Mouse (Mus musculus) forebrain, postnatal 0 days (tissue): ENCODE data around the gene Matn1. TPM values are rescaled to one million over a fixed set of nuclear protein-coding genes. Genes with fewer than 3 reads are reported as not detected.

Experiments
- ATAC-seq: fragments of 200-750 bp; cut with Nextera tagmentation; 2 replicates; pipeline ENCODE4 v1.8.0; 2017; ENCODE audit warnings: mild to moderate bottlenecking, moderate library complexity
- DNase-seq: peaks from one replicate; pipeline ENCODE4 v3.0.0-alpha.2; 2015
- H3K27ac ChIP-seq: fragments of 300-500 bp; sonication (generic); 2 replicates; pipeline ENCODE4 v1.5.1; 2014; ENCODE audit warnings: low read depth, mild to moderate bottlenecking, antibody characterized with exemption, low read length, moderate library complexity, mixed read lengths
- H3K27me3 ChIP-seq: fragments of 300-500 bp; sonication (generic); 2 replicates; pipeline ENCODE4 v1.6.1; 2014; ENCODE audit warnings: mild to moderate bottlenecking, low read length, mixed read lengths; ENCODE audit not compliant: insufficient read depth
- H3K36me3 ChIP-seq: fragments of 300-500 bp; sonication (generic); 2 replicates; pipeline ENCODE4 v1.6.1; 2014; ENCODE audit warnings: mild to moderate bottlenecking, moderate library complexity; ENCODE audit not compliant: insufficient read depth
- H3K4me1 ChIP-seq: fragments of 300-500 bp; sonication (generic); 2 replicates; pipeline ENCODE4 v1.6.1; 2014; ENCODE audit warnings: antibody characterized with exemption; ENCODE audit not compliant: insufficient read depth
- H3K4me2 ChIP-seq: fragments of 300-500 bp; sonication (generic); 2 replicates; pipeline ENCODE4 v1.6.1; 2014; ENCODE audit warnings: low read depth, mild to moderate bottlenecking, moderate library complexity
- H3K4me3 ChIP-seq: fragments of 300-500 bp; sonication (generic); 2 replicates; pipeline ENCODE4 v1.5.1; 2014; ENCODE audit warnings: low read depth, low read length, mixed read lengths
- H3K9ac ChIP-seq: fragments of 300-500 bp; sonication (generic); 2 replicates; pipeline ENCODE4 v1.6.1; 2014; ENCODE audit warnings: mild to moderate bottlenecking
- H3K9me3 ChIP-seq: fragments of 300-500 bp; sonication (generic); 2 replicates; pipeline ENCODE4 v1.6.1; 2016; ENCODE audit warnings: low read length
- CTCF ChIP-seq: sonication (generic); IDR thresholded peaks from 2 replicates; pipeline ENCODE4 v1.5.1; 2016; ENCODE audit warnings: antibody characterized with exemption, control low read depth, low read depth
- WGBS: fragments of 180-500 bp; shearing (Covaris S2); extraction: QIAGEN DNeasy Blood & Tissue Kit; methylation state at CpG from one replicate; pipeline ENCODE4 v1.1.7; 2014; 5-methylcytosine and 5-hydroxymethylcytosine counted together
- polyA plus RNA-seq: library from polyadenylated mRNA; unstranded; fragments of >200 nt; fragmentation: Nextera tagmentation; extraction: Ambion mirVana; gene quantifications from 2 replicates; pipeline ENCODE4 v1.2.1, GENCODE M21; 2015
- total RNA-seq: library from RNA; depleted of rRNA; stranded (reverse); fragments of >200 nt; gene quantifications from 2 replicates; pipeline ENCODE4 v1.2.3, GENCODE M21; 2014; rRNA removed

Gene Matn1
- total and polyA plus RNA-seq, 2 experiments from 2014 or later, result 0.24 to 0.27 TPM

DNA sequence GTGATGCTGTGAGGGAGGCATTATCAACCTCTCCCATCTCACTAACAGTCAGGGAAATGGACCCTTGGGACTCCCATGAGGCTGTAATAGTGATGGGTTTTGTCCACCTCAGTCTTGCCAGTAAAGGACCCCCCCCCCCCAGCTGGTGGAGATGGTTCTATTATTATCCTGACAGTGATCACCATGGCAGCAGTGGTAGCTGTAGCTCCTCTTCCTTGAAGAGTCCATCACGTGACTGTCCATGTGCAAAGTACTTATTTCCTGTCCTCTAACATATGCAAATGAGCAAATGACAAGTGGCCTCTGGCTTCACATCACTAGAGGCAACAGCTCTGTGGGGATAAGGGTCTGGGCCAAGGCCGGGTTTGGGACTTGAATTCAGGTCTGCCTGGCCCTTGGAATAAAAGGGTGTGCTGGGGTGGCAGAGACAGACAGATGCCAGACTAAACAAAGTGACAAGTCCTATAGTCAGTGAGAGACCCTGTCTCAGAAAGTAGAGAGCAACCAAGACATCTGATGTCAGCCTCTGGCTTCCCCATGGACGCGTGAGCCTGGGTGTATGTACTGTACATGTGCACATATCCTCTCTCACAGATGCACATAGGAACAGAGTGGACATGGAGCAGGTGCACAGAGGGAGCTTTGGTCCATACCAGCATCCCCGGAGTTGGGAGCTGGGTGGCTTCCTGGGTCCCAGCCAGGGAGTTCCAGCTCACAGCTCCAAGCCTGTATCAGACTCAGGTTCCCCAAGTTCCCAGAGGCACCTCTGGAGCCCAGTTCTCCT, 55.8 kb downstream of the Matn1 start:
- Histone ChIP-seq H3K4me3 (no peak overlapping the region), H3K27me3 (no peaks in the 10 kb centered on the region), H3K9ac (no peak overlapping the region), H3K27ac (peak overlapping the region; percentile 62), H3K4me1 (peaks cover 7% of the 10 kb centered on the region; the same call in 1 of the 2 replicates), H3K4me2 (no peak overlapping the region), H3K9me3 (no peaks in the 10 kb centered on the region), H3K36me3 (no peaks in the 10 kb centered on the region)
- DNase-seq (peak; percentile 21), ATAC-seq (peak; percentile 29; the same call in 1 of the 2 replicates)
- TF ChIP-seq CTCF, result no peak
- 56% methylated on average over 5 of the region's 5 CpGs for WGBS

DNA sequence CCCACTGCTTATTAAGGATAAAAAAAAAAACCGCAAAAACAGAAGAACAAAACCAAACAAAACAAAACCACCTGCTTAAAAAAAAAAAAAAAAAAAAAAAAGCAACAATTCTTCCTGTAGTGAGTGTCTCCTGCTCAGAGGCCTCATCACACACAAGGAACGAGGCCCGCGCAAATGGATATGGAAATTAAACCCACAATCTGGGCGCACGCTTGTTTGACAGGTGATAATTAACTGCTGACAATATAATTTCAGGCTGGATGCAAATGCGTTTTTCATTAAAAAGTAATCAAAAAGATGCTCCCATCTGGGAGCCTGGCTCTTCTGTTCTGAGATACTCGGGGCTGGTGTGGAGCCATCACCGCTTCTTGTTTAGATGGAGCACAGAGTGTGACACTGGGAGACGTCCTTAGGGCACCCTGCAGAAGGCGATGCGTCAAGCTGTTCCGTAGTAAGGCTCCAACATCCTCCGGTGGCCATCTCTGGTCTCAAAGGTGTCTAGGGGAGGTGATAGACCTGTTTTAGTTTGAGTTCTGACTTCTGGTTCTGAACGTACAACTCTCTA, 56.5 kb downstream of the Matn1 start:
- WGBS, result 31% methylated on average over 15 of the region's 15 CpGs
- Histone ChIP-seq H3K9me3 (no peaks in the 10 kb centered on the region), H3K4me2 (no peak overlapping the region), H3K27ac (peak overlapping the region; percentile 62; the same call in 1 of the 2 replicates), H3K27me3 (no peaks in the 10 kb centered on the region), H3K36me3 (no peaks in the 10 kb centered on the region), H3K4me3 (no peak overlapping the region), H3K4me1 (peaks cover 7% of the 10 kb centered on the region; the same call in 1 of the 2 replicates), H3K9ac (no peak overlapping the region)
- TF ChIP-seq CTCF, result no peak
- DNase-seq (peak; percentile 78), ATAC-seq (peak; percentile 86)

Other genes with a start within 250 kb of the Matn1 start
- gene Sdc3, start 151.8 kb upstream of the Matn1 start, total RNA-seq, result 318 and 421 TPM in 2 replicates
- 159 and 204 TPM in 2 replicates for gene Sdc3, start 151.8 kb upstream of the Matn1 start, polyA plus RNA-seq
- gene Laptm5, start 31.3 kb upstream of the Matn1 start, total RNA-seq, result 17.5 and 25.5 TPM in 2 replicates
- 30.2 and 34.3 TPM in 2 replicates for gene Laptm5, start 31.3 kb upstream of the Matn1 start, polyA plus RNA-seq